Mouse (Mus musculus) lung, postnatal 0 days (tissue): ENCODE data around the gene Aagab.

Source experiments
- CTCF ChIP-seq: IDR thresholded peaks from 2 replicates; pipeline ENCODE4 v1.5.1; 2016; ENCODE audit warnings: antibody characterized with exemption, mild to moderate bottlenecking
- EP300 ChIP-seq: IDR thresholded peaks from 2 replicates; pipeline ENCODE4 v1.6.1; 2016; ENCODE audit warnings: antibody characterized with exemption, mild to moderate bottlenecking, control low read depth

GRCm38 (mm10) chr9:63556933-63557332 lies 45.5 kb upstream of the Aagab start:
- TF ChIP-seq CTCF (no peak), EP300 (no peak)
